Mouse (Mus musculus) embryonic facial prominence, embryonic 10.5 days (tissue): ENCODE measurements around the gene Fam20b. TPM values are rescaled to one million over a fixed set of nuclear protein-coding genes. Genes with fewer than 3 reads are reported as not detected.

Experiments used
- DNase-seq: peaks from one replicate; pipeline ENCODE4 v3.0.0-alpha.2; 2017; ENCODE audit warnings: low spot score
- H3K27ac ChIP-seq: fragments of 300-500 bp; sonication (generic); replicated peaks from 2 replicates; pipeline ENCODE4 v1.5.1; 2016; ENCODE audit warnings: mild to moderate bottlenecking
- H3K27me3 ChIP-seq: fragments of 300-500 bp; sonication (generic); replicated peaks from 2 replicates; pipeline ENCODE4 v1.6.1; 2016; ENCODE audit warnings: low read depth, mild to moderate bottlenecking; ENCODE audit not compliant: poor library complexity, severe bottlenecking
- H3K36me3 ChIP-seq: fragments of 300-500 bp; sonication (generic); replicated peaks from 2 replicates; pipeline ENCODE4 v1.6.1; 2016; ENCODE audit warnings: mild to moderate bottlenecking, moderate library complexity
- H3K4me1 ChIP-seq: fragments of 300-500 bp; sonication (generic); 2 replicates; pipeline ENCODE4 v1.6.1; 2016
- H3K4me3 ChIP-seq: fragments of 300-500 bp; sonication (generic); 2 replicates; pipeline ENCODE4 v1.5.1; 2016; ENCODE audit warnings: mild to moderate bottlenecking, moderate library complexity
- H3K9me3 ChIP-seq: fragments of 300-500 bp; sonication (generic); 2 replicates; pipeline ENCODE4 v1.6.1; 2016; ENCODE audit warnings: mild to moderate bottlenecking
- WGBS: fragments of 180-500 bp; shearing (Covaris S2); methylation state at CpG from one replicate; pipeline ENCODE4 v1.1.7; 2016; 5-methylcytosine and 5-hydroxymethylcytosine counted together
- polyA plus RNA-seq: library from polyadenylated mRNA; unstranded; fragments of >200 nt; fragmentation: Nextera tagmentation; extraction: Ambion mirVana; gene quantifications from 2 replicates; pipeline ENCODE4 v1.2.1, GENCODE M21; 2016

The Fam20b gene
- polyA plus RNA-seq, 1 experiment from 2014 or later: 18.0 TPM

GRCm38 (mm10) chr1:156659906-156660659 is 58.8 kb downstream of the Fam20b start:
- DNase-seq: no peak
- H3K27me3 ChIP-seq: no peaks in the 10 kb centered on the region
- no peak overlapping the region for H3K27ac ChIP-seq
- no peak overlapping the region for H3K4me3 ChIP-seq
- WGBS: 81% methylated on average over 13 of the region's 13 CpGs
- peaks cover 4% of the 10 kb centered on the region for H3K4me1 ChIP-seq
- peaks cover 8% of the 10 kb centered on the region; the same call in 1 of the 2 replicates for H3K36me3 ChIP-seq
- H3K9me3 ChIP-seq: no peaks in the 10 kb centered on the region

DNA sequence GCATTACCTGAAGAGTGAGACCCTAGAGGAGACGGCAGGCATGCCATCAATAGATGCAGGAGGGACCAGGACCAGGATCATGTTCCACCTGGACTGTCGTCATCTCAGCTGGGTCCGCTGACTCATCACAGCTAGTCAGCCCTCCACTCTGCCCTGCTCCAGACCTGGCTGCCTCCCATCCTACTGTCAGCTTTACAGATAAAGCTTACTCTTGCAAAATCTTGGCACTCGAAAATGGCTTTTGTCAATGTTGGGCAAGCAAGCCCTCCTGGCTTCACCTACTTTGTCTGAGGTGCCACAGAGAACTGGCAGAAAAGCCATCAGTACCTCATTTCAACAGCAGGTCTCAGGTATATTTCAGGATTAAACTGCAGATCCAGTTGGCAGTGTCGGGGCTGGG is 60.2 kb downstream of the Fam20b start:
- 88% methylated on average over 5 of the region's 5 CpGs for WGBS
- peaks cover 15% of the 10 kb centered on the region for H3K4me1 ChIP-seq
- H3K9me3 ChIP-seq: no peaks in the 10 kb centered on the region

GRCm38 (mm10) chr1:156657523-156657922 is 61.4 kb downstream of the Fam20b start:
- DNase-seq: no peak
- H3K27me3 ChIP-seq: no peaks in the 10 kb centered on the region
- no peak overlapping the region for H3K4me3 ChIP-seq
- no peaks in the 10 kb centered on the region for H3K9me3 ChIP-seq
- 86% methylated on average over 4 of the region's 4 CpGs for WGBS
- no peak overlapping the region for H3K27ac ChIP-seq
- peaks cover 15% of the 10 kb centered on the region for H3K4me1 ChIP-seq
- H3K36me3 ChIP-seq: peaks cover 8% of the 10 kb centered on the region; the same call in 1 of the 2 replicates

More for the DNA sequence above, 60.2 kb downstream of the Fam20b start:
- Histone ChIP-seq H3K27ac (no peak overlapping the region), H3K4me3 (no peak overlapping the region), H3K36me3 (peaks cover 8% of the 10 kb centered on the region; the same call in 1 of the 2 replicates), H3K27me3 (no peaks in the 10 kb centered on the region)
- DNase-seq: no peak

- no peak overlapping the region for H3K27ac ChIP-seq
- H3K4me1 ChIP-seq: peaks cover 15% of the 10 kb centered on the region
Observed at GRCm38 (mm10) chr1:156654735-156655530, 64.0 kb downstream of the Fam20b start.

DNA sequence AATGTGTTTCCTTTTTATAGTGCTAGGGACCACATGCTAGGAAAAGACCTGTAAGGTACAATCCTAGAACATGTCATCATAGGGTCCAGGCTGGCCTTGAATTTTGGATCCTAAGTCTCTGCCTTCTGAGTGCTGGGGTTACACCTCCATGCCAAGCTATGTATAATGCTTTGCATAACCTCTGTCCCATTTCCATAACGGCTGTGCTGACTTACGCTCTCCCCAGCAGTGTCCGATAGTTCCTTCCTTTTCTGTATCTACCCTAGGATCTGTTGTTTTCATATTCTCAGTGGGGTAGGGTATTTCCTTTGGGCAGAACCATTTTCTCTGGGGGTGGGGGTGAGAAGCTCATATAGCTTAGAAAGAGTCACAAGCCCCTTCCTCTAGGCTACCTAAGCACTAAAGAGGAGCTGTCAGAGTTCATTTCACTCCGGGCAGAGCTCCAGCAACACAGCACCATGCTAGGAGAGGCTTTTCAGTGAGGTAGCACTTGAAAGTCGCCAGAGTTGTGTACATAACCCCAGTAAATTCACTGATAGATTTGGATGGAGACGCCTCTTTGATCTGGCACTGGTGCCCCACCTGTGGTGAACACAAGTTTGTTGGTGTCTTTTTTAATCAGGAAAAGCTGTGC is 66.6 kb downstream of the Fam20b start:
- WGBS: 67% methylated on average over 6 of the region's 6 CpGs
- Histone ChIP-seq H3K27me3 (no peaks in the 10 kb centered on the region), H3K9me3 (no peaks in the 10 kb centered on the region), H3K36me3 (peaks cover 21% of the 10 kb centered on the region), H3K27ac (no peak overlapping the region), H3K4me3 (no peak overlapping the region), H3K4me1 (peaks cover 15% of the 10 kb centered on the region)
- DNase-seq: no peak

More at GRCm38 (mm10) chr1:156654735-156655530, 64.0 kb downstream of the Fam20b start:
- Histone ChIP-seq H3K36me3 (0 out of 2 replicates have a peak, but pooled peaks cover 8% of the 10 kb centered on the region), H3K4me3 (no peak overlapping the region), H3K9me3 (no peaks in the 10 kb centered on the region), H3K27me3 (no peaks in the 10 kb centered on the region)
- no peak for DNase-seq
- 65% methylated on average over 13 of the region's 13 CpGs for WGBS

DNA sequence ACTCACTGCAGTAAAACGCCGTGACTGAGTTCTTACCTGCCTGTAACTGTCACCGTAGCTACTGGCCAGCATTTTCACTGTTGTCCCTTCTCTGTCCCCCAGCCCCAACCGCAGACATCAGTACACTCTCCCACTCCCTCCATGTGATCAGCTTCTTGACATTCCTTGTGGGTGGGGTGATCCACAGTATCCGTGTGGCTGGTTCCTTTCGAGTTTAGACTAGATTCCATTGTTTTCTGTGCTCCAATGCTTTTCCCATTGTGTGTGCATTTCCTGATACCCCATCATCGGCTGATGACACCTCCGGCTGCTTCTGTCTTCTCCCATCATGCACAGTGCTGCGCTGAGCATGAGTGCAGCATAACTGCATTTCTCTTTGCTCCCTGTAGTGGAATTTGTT is 68.3 kb downstream of the Fam20b start:
- no peak overlapping the region for H3K4me3 ChIP-seq
- no peaks in the 10 kb centered on the region for H3K27me3 ChIP-seq
- no peaks in the 10 kb centered on the region for H3K9me3 ChIP-seq
- 86% methylated on average over 9 of the region's 9 CpGs for WGBS
- no peak for DNase-seq
- peaks cover 15% of the 10 kb centered on the region for H3K4me1 ChIP-seq
- no peak overlapping the region for H3K27ac ChIP-seq
- H3K36me3 ChIP-seq: peaks cover 20% of the 10 kb centered on the region

GRCm38 (mm10) chr1:156648705-156649104 is 70.2 kb downstream of the Fam20b start:
- peaks cover 10% of the 10 kb centered on the region for H3K4me1 ChIP-seq
- H3K4me3 ChIP-seq: no peak overlapping the region
- H3K9me3 ChIP-seq: no peaks in the 10 kb centered on the region
- DNase-seq: no peak
- no peak overlapping the region for H3K27ac ChIP-seq
- no peaks in the 10 kb centered on the region for H3K27me3 ChIP-seq
- WGBS: 47% methylated on average over 2 of the region's 2 CpGs
- peaks cover 21% of the 10 kb centered on the region for H3K36me3 ChIP-seq

DNA sequence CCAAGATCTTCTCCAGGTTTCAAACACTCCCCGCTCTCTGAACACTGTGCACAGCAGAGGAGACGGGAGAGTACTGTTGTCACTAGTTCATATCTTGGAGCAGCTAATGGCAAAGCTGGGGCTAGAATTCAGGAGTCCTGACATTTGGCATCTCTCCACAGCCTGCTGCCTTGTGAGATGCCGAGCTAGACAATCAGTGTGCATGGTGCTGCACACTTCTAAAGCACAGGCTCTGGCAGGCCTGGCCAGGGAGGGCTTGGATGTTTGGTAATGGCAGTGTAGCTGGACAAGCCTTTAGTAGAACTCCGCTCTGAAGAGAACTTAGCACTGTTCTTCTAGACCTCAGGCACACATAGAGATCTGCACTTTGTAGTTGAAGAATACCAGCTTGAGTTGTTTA is 72.9 kb downstream of the Fam20b start:
- no peak for DNase-seq
- Histone ChIP-seq H3K36me3 (peaks cover 48% of the 10 kb centered on the region), H3K4me3 (no peak overlapping the region), H3K9me3 (no peaks in the 10 kb centered on the region), H3K27ac (no peak overlapping the region), H3K27me3 (no peaks in the 10 kb centered on the region), H3K4me1 (peaks cover 26% of the 10 kb centered on the region)
- 85% methylated on average over 4 of the region's 4 CpGs for WGBS

GRCm38 (mm10) chr1:156644780-156645523 is 73.9 kb downstream of the Fam20b start:
- Histone ChIP-seq H3K36me3 (peaks cover 53% of the 10 kb centered on the region), H3K9me3 (no peaks in the 10 kb centered on the region), H3K27ac (no peak overlapping the region), H3K4me1 (peaks cover 26% of the 10 kb centered on the region), H3K4me3 (no peak overlapping the region), H3K27me3 (no peaks in the 10 kb centered on the region)
- WGBS: 74% methylated on average over 13 of the region's 13 CpGs
- DNase-seq: no peak

DNA sequence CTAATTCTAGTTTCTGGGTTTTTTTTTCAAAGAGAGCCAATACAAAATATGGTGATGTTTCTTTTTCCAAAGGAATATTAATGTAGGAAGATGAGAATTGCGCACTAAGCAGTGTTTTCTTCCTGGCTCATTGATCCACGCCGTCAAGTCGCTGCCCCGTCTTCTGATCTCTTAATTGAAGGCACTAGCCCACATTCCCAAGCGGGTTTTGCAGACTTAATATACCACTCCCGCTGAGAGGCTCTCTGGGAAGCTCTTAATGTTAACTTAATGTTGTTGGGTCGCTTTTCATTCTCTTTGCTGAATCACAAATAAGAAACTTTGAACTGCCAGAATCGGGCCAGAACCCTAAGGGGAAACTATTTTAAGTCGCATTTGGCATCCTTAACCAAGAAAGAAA is 74.8 kb downstream of the Fam20b start:
- no peak overlapping the region for H3K27ac ChIP-seq
- no peak overlapping the region for H3K4me3 ChIP-seq
- H3K4me1 ChIP-seq: peaks cover 26% of the 10 kb centered on the region
- H3K36me3 ChIP-seq: peaks cover 60% of the 10 kb centered on the region
- no peaks in the 10 kb centered on the region for H3K9me3 ChIP-seq
- DNase-seq: no peak
- H3K27me3 ChIP-seq: no peaks in the 10 kb centered on the region
- 60% methylated on average over 10 of the region's 10 CpGs for whole genome bisulfite sequencing

DNA sequence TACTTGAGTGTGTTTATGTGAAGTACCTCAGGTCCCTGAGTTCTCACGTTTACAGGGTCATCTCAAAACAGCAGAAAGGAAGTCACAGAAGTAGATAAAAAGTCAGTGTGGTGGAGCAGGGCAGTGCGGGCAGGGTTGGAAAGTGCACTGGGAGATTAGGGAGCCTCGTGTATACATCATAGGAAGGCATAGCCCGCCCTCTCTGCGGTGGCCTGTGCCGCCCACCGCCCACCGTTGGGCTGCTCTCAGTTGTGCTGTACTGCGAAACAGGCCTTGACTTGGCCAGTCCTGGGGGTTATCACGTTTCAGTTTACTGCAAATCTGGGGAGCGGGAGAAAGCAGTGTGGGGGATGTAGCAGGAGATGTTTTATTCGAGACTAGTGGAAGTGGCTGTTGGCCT is 76.1 kb downstream of the Fam20b start:
- 59% methylated on average over 12 of the region's 12 CpGs for WGBS
- Histone ChIP-seq H3K4me1 (peaks cover 26% of the 10 kb centered on the region), H3K9me3 (no peaks in the 10 kb centered on the region), H3K36me3 (peaks cover 61% of the 10 kb centered on the region), H3K27ac (no peak overlapping the region), H3K27me3 (no peaks in the 10 kb centered on the region), H3K4me3 (no peak overlapping the region)
- DNase-seq: no peak

- no peak overlapping the region for H3K4me3 ChIP-seq
- DNase-seq: no peak
- no peaks in the 10 kb centered on the region for H3K9me3 ChIP-seq
- H3K27me3 ChIP-seq: no peaks in the 10 kb centered on the region
- 85% methylated on average over 10 of the region's 10 CpGs for WGBS
- H3K36me3 ChIP-seq: peaks cover 61% of the 10 kb centered on the region
- no peak overlapping the region for H3K27ac ChIP-seq
- peaks cover 26% of the 10 kb centered on the region for H3K4me1 ChIP-seq
Observed at GRCm38 (mm10) chr1:156641808-156642207, 77.1 kb downstream of the Fam20b start.
